Comparison of ENCODE assay signal across 16 mouse cellular contexts in genomic region chr10:120706684-120707290, GRCm38 (mm10).
DNase-seq lines count a peak whose midpoint lies in the region; ATAC-seq and TF ChIP-seq lines count a peak whose summit lies in the region.
"Had no signal": no experiment of that assay in that cellular context is flagged by ENCODE, and none has a peak within 500 bp of the region (broad histone marks: within the 10 kb centered on the region; RNA-seq: fewer than 3 reads in every experiment).

No protein-coding gene starts in this region.

- no peak for ATAC-seq in hindbrain, postnatal 0 days
- no peak for ATAC-seq in midbrain, embryonic 13.5 days
- ATAC-seq in embryonic facial prominence, embryonic 12.5 days (ENCODE audit: insufficient number of reproducible peaks, insufficient read depth, low FRiP score, low TSS enrichment): no peak
- ATAC-seq in stomach, embryonic 15.5 days (ENCODE audit: insufficient read depth, low FRiP score, low read depth): peak; percentile 65; the same call in 1 of the 2 replicates

- no peaks in the 10 kb centered on the region for H3K36me3 ChIP-seq in hindbrain, embryonic 10.5 days
- H3K36me3 ChIP-seq in hindbrain, postnatal 0 days (ENCODE audit: insufficient read depth, low read length): no peaks in the 10 kb centered on the region
- no peaks in the 10 kb centered on the region for H3K36me3 ChIP-seq in midbrain, embryonic 10.5 days
- H3K36me3 ChIP-seq in midbrain, embryonic 13.5 days: no peaks in the 10 kb centered on the region
- H3K36me3 ChIP-seq in embryonic facial prominence, embryonic 12.5 days: no peaks in the 10 kb centered on the region
- no peaks in the 10 kb centered on the region for H3K36me3 ChIP-seq in stomach, embryonic 15.5 days
- H3K36me3 ChIP-seq: embryonic facial prominence, embryonic 15.5 days; forebrain, embryonic 12.5 days; hindbrain, embryonic 15.5 days; neural tube, embryonic 13.5 days had no signal

- no peaks in the 10 kb centered on the region for H3K9me3 ChIP-seq in hindbrain, embryonic 10.5 days
- H3K9me3 ChIP-seq in hindbrain, postnatal 0 days (ENCODE audit: low read length): no peaks in the 10 kb centered on the region
- H3K9me3 ChIP-seq in midbrain, embryonic 10.5 days (replicated peaks): no peaks in the 10 kb centered on the region
- no peaks in the 10 kb centered on the region for H3K9me3 ChIP-seq in midbrain, embryonic 13.5 days
- H3K9me3 ChIP-seq in embryonic facial prominence, embryonic 12.5 days: 0 out of 2 replicates have a peak, but pooled peaks cover 4% of the 10 kb centered on the region
- H3K9me3 ChIP-seq in stomach, embryonic 15.5 days: no peaks in the 10 kb centered on the region
- H3K9me3 ChIP-seq: embryonic facial prominence, embryonic 15.5 days; forebrain, embryonic 12.5 days; hindbrain, embryonic 15.5 days; neural tube, embryonic 13.5 days had no signal

- no peak overlapping the region for H3K4me2 ChIP-seq in hindbrain, postnatal 0 days (ENCODE audit: low read depth, low read length)
- H3K4me2 ChIP-seq in midbrain, embryonic 13.5 days (replicated peaks): no peak overlapping the region
- H3K4me2 ChIP-seq in embryonic facial prominence, embryonic 12.5 days (replicated peaks): no peak overlapping the region
- H3K4me2 ChIP-seq in stomach, embryonic 15.5 days: no peak overlapping the region
- H3K4me2 ChIP-seq: neural tube, embryonic 13.5 days had no signal

- peak; percentile 50 for DNase-seq in hindbrain, embryonic 10.5 days (ENCODE audit: low spot score)
- DNase-seq in hindbrain, postnatal 0 days (ENCODE audit: low spot score): no peak
- DNase-seq in midbrain, embryonic 10.5 days (ENCODE audit: low spot score): peak; percentile 51
- DNase-seq in left cerebral cortex, adult 2 months (ENCODE audit: extremely low spot score in 1 of 2, low spot score in 2 of 2): no peak
- no peak for DNase-seq in left cerebral cortex, postnatal 10 days (ENCODE audit: extremely low spot score in 1 of 2, low spot score in 2 of 2)
- DNase-seq: cerebellum, postnatal 14 days; kidney, adult 8-10 months; thymus, postnatal 36 days had no signal

- peak overlapping the region; percentile 90 for H3K27ac ChIP-seq in hindbrain, embryonic 10.5 days
- H3K27ac ChIP-seq in hindbrain, postnatal 0 days: no peak overlapping the region
- peak overlapping the region; percentile 86 for H3K27ac ChIP-seq in midbrain, embryonic 10.5 days (replicated peaks)
- H3K27ac ChIP-seq in midbrain, embryonic 13.5 days: no peak overlapping the region
- H3K27ac ChIP-seq in embryonic facial prominence, embryonic 12.5 days: 0 out of 2 replicates have a peak overlapping the region, but pooled peaks have one; percentile 82
- no peak overlapping the region for H3K27ac ChIP-seq in stomach, embryonic 15.5 days
- H3K27ac ChIP-seq in left cerebral cortex, adult 2 months: no peak overlapping the region
- H3K27ac ChIP-seq: hindbrain, embryonic 15.5 days; liver, embryonic 14.5 days; neural tube, embryonic 13.5 days had no signal

- no peak overlapping the region for H3K4me3 ChIP-seq in hindbrain, embryonic 10.5 days
- H3K4me3 ChIP-seq in hindbrain, postnatal 0 days (ENCODE audit: low read length): no peak overlapping the region
- H3K4me3 ChIP-seq in midbrain, embryonic 10.5 days: no peak overlapping the region
- H3K4me3 ChIP-seq in midbrain, embryonic 13.5 days (replicated peaks): no peak overlapping the region
- H3K4me3 ChIP-seq in embryonic facial prominence, embryonic 12.5 days: no peak overlapping the region
- H3K4me3 ChIP-seq in stomach, embryonic 15.5 days (replicated peaks): no peak overlapping the region
- H3K4me3 ChIP-seq in left cerebral cortex, adult 2 months: no peak overlapping the region
- H3K4me3 ChIP-seq: embryonic facial prominence, embryonic 15.5 days; forebrain, embryonic 12.5 days; hindbrain, embryonic 15.5 days; neural tube, embryonic 13.5 days had no signal

- 6% methylated on average over 7 of the region's 7 CpGs for WGBS in hindbrain, embryonic 10.5 days
- WGBS in hindbrain, postnatal 0 days: 34% methylated on average over 7 of the region's 7 CpGs
- WGBS in midbrain, embryonic 10.5 days: 3% methylated on average over 7 of the region's 7 CpGs
- 12% methylated on average over 7 of the region's 7 CpGs for WGBS in midbrain, embryonic 13.5 days
- WGBS in embryonic facial prominence, embryonic 12.5 days: 22% methylated on average over 7 of the region's 7 CpGs
- WGBS in stomach, embryonic 15.5 days: 16% methylated on average over 7 of the region's 7 CpGs

- H3K27me3 ChIP-seq in hindbrain, embryonic 10.5 days (ENCODE audit: insufficient read depth, poor library complexity, severe bottlenecking): no peaks in the 10 kb centered on the region
- no peaks in the 10 kb centered on the region for H3K27me3 ChIP-seq in hindbrain, postnatal 0 days (ENCODE audit: insufficient read depth, low read length)
- no peaks in the 10 kb centered on the region for H3K27me3 ChIP-seq in midbrain, embryonic 10.5 days (ENCODE audit: low read depth, poor library complexity, severe bottlenecking)
- peaks cover 7% of the 10 kb centered on the region; the same call in 1 of the 2 replicates for H3K27me3 ChIP-seq in midbrain, embryonic 13.5 days
- no peaks in the 10 kb centered on the region for H3K27me3 ChIP-seq in embryonic facial prominence, embryonic 12.5 days
- H3K27me3 ChIP-seq in stomach, embryonic 15.5 days (replicated peaks): no peaks in the 10 kb centered on the region
- H3K27me3 ChIP-seq: embryonic facial prominence, embryonic 15.5 days; hindbrain, embryonic 15.5 days; neural tube, embryonic 13.5 days had no signal

- TF ChIP-seq CTCF in hindbrain, postnatal 0 days (IDR thresholded peaks at IDR 0.05; ENCODE audit: low read depth): no peak
- TF ChIP-seq CTCF in left cerebral cortex, adult 2 months (IDR thresholded peaks at IDR 0.05): no peak

- intact Hi-C loops in left cerebral cortex, adult 2 months (cut with DNase I): no loop called here
- intact Hi-C loops in left cerebral cortex, postnatal 10 days (cut with DNase I): loop anchor here (10.0 kb wide), 2 partner anchors 158 to 272 kb away; no protein-coding TSS in a partner anchor

- H3K4me1 ChIP-seq in hindbrain, embryonic 10.5 days (replicated peaks): peaks cover 42% of the 10 kb centered on the region
- H3K4me1 ChIP-seq in hindbrain, postnatal 0 days (ENCODE audit: insufficient read depth, low read length): peaks cover 5% of the 10 kb centered on the region; the same call in 1 of the 2 replicates
- H3K4me1 ChIP-seq in midbrain, embryonic 10.5 days: peaks cover 34% of the 10 kb centered on the region
- H3K4me1 ChIP-seq in midbrain, embryonic 13.5 days (replicated peaks): peaks cover 22% of the 10 kb centered on the region
- H3K4me1 ChIP-seq in embryonic facial prominence, embryonic 12.5 days: peaks cover 29% of the 10 kb centered on the region
- peaks cover 23% of the 10 kb centered on the region for H3K4me1 ChIP-seq in stomach, embryonic 15.5 days

- no peak overlapping the region for H3K9ac ChIP-seq in hindbrain, postnatal 0 days (replicated peaks; ENCODE audit: low read length)
- H3K9ac ChIP-seq in midbrain, embryonic 13.5 days (replicated peaks): no peak overlapping the region
- H3K9ac ChIP-seq in embryonic facial prominence, embryonic 12.5 days: no peak overlapping the region
- H3K9ac ChIP-seq in stomach, embryonic 15.5 days: no peak overlapping the region
- H3K9ac ChIP-seq: embryonic facial prominence, embryonic 15.5 days; hindbrain, embryonic 15.5 days; liver, embryonic 14.5 days; neural tube, embryonic 13.5 days had no signal

Comparison
In these comparisons a context has a peak if more than half of its experiments do, and no peak if none do; other contexts are left out.
1. DNase-seq: peak in hindbrain, embryonic 10.5 days (single experiment) and midbrain, embryonic 10.5 days (single experiment); none in hindbrain, postnatal 0 days (single experiment), left cerebral cortex, adult 2 months (0 of 2) and left cerebral cortex, postnatal 10 days (0 of 2).
2. H3K27ac ChIP-seq: peak in hindbrain, embryonic 10.5 days (single experiment), midbrain, embryonic 10.5 days (single experiment) and embryonic facial prominence, embryonic 12.5 days (single experiment); none in hindbrain, postnatal 0 days (single experiment), midbrain, embryonic 13.5 days (single experiment), stomach, embryonic 15.5 days (single experiment) and left cerebral cortex, adult 2 months (single experiment).